9 mouse cellular contexts compared by ENCODE assay signal in genomic region chr17:47922579-47922978, GRCm38 (mm10). TPM values are rescaled to one million over a fixed set of nuclear protein-coding genes. Genes with fewer than 3 reads are reported as not detected.
A peak's percentile ranks its signal among the peaks of the same experiment; 100 is the strongest.
DNase-seq lines count a peak whose midpoint lies in the region; ATAC-seq and TF ChIP-seq lines count a peak whose summit lies in the region.
"Had no signal": no experiment of that assay in that cellular context is flagged by ENCODE, and none has a peak within 500 bp of the region (broad histone marks: within the 10 kb centered on the region; RNA-seq: fewer than 3 reads in every experiment).

No protein-coding gene starts in this region.

- peak overlapping the region; percentile 84 for H3K9ac ChIP-seq in heart, embryonic 14.5 days (ENCODE audit: low read length)
- H3K9ac ChIP-seq in ES-Bruce4 (ENCODE audit: low read depth, poor library complexity, severe bottlenecking): peak overlapping the region; percentile 98
- peak overlapping the region; percentile 69 for H3K9ac ChIP-seq in forebrain, embryonic 15.5 days (replicated peaks)
- no peak overlapping the region for H3K9ac ChIP-seq in liver, embryonic 15.5 days

- no peaks in the 10 kb centered on the region for H3K27me3 ChIP-seq in heart, embryonic 14.5 days (ENCODE audit: control insufficient read depth, insufficient read depth, low read length)
- no peaks in the 10 kb centered on the region; the same call in 1 of the 2 replicates for H3K27me3 ChIP-seq in ES-Bruce4 (ENCODE audit: control insufficient read depth, insufficient read depth, low read length, poor library complexity, severe bottlenecking)
- H3K27me3 ChIP-seq in forebrain, embryonic 15.5 days: peaks cover 17% of the 10 kb centered on the region; the same call in 1 of the 2 replicates
- H3K27me3 ChIP-seq in liver, embryonic 15.5 days: peaks cover 59% of the 10 kb centered on the region

- no peak for TF ChIP-seq POLR2A in ES-Bruce4 (IDR thresholded peaks at IDR 0.05; ENCODE audit: insufficient read depth, low read length)

- no peak for DNase-seq in heart, adult 11 months
- DNase-seq in frontal cortex, postnatal 25 days (ENCODE audit: low spot score in 2 of 2): no peak
- DNase-seq in frontal cortex, postnatal 10 days (ENCODE audit: low spot score in 2 of 2): no peak
- no peak for DNase-seq in left cerebral cortex, adult 8-10 months (ENCODE audit: low spot score in 2 of 2)

- H3K4me3 ChIP-seq in heart, embryonic 14.5 days (ENCODE audit: control insufficient read depth in 1 of 2, insufficient read depth in 1 of 2, low read depth in 1 of 2, low read length in 2 of 2): peak overlapping the region; percentile 67 to 89
- H3K4me3 ChIP-seq in ES-Bruce4 (ENCODE audit: low read depth, low read length): peak overlapping the region; percentile 81
- peak overlapping the region; percentile 76 for H3K4me3 ChIP-seq in forebrain, embryonic 15.5 days
- peak overlapping the region; percentile 74 for H3K4me3 ChIP-seq in liver, embryonic 15.5 days (replicated peaks)

- peak overlapping the region; percentile 79 for H3K4me2 ChIP-seq in heart, embryonic 14.5 days (ENCODE audit: low read length)
- peak overlapping the region; percentile 79 for H3K4me2 ChIP-seq in forebrain, embryonic 15.5 days (replicated peaks)
- H3K4me2 ChIP-seq in liver, embryonic 15.5 days: peak overlapping the region; percentile 90

- TF ChIP-seq EP300 in ES-Bruce4 (IDR thresholded peaks at IDR 0.05; ENCODE audit: insufficient read depth, low read depth, low read length): no peak

- 2% methylated on average over 24 of the region's 24 CpGs for WGBS in heart, embryonic 14.5 days
- under 1% methylated on average over 24 of the region's 24 CpGs for WGBS in forebrain, embryonic 15.5 days
- 2% methylated on average over 24 of the region's 24 CpGs for WGBS in liver, embryonic 15.5 days (ENCODE audit: insufficient replicate concordance)

- no peak for ATAC-seq in heart, embryonic 14.5 days (ENCODE audit: insufficient number of reproducible peaks, insufficient read depth, low FRiP score, low read depth)
- ATAC-seq in forebrain, embryonic 15.5 days (replicated peaks): no peak
- ATAC-seq in liver, embryonic 15.5 days (ENCODE audit: insufficient read depth): no peak

- peaks cover 19 to 21% of the 10 kb centered on the region in 2 experiments for H3K4me1 ChIP-seq in heart, embryonic 14.5 days (ENCODE audit: control insufficient read depth in 2 of 2, insufficient read depth in 2 of 2, low read length in 2 of 2)
- peaks cover 13% of the 10 kb centered on the region for H3K4me1 ChIP-seq in ES-Bruce4 (ENCODE audit: control insufficient read depth, insufficient read depth, low read length)
- H3K4me1 ChIP-seq in forebrain, embryonic 15.5 days: peaks cover 67% of the 10 kb centered on the region
- peaks cover 47% of the 10 kb centered on the region for H3K4me1 ChIP-seq in liver, embryonic 15.5 days (replicated peaks)

- no peak for TF ChIP-seq CTCF in ES-Bruce4 (IDR thresholded peaks at IDR 0.05; ENCODE audit: low read depth, low read length)

- no peak overlapping the region for H3K27ac ChIP-seq in heart, embryonic 14.5 days (replicated peaks in 1 of 2; ENCODE audit: control insufficient read depth in 1 of 2, insufficient read depth in 1 of 2, low read depth in 2 of 2, low read length in 2 of 2)
- H3K27ac ChIP-seq in ES-Bruce4 (ENCODE audit: insufficient read depth, low read length): no peak overlapping the region
- H3K27ac ChIP-seq in forebrain, embryonic 15.5 days (replicated peaks): no peak overlapping the region
- no peak overlapping the region for H3K27ac ChIP-seq in liver, embryonic 15.5 days (replicated peaks)
- H3K27ac ChIP-seq: macrophage had no signal

- H3K36me3 ChIP-seq in heart, embryonic 14.5 days (ENCODE audit: control insufficient read depth, insufficient read depth, low read length): peaks cover 9% of the 10 kb centered on the region; the same call in 1 of the 2 replicates
- no peaks in the 10 kb centered on the region for H3K36me3 ChIP-seq in ES-Bruce4 (ENCODE audit: control insufficient read depth, insufficient read depth, low read length, poor library complexity, severe bottlenecking)
- H3K36me3 ChIP-seq in forebrain, embryonic 15.5 days: no peaks in the 10 kb centered on the region
- H3K36me3 ChIP-seq in liver, embryonic 15.5 days (replicated peaks): no peaks in the 10 kb centered on the region

- H3K9me3 ChIP-seq in heart, embryonic 14.5 days (ENCODE audit: control insufficient read depth, low read length): no peaks in the 10 kb centered on the region
- no peaks in the 10 kb centered on the region for H3K9me3 ChIP-seq in ES-Bruce4 (replicated peaks; ENCODE audit: control insufficient read depth, insufficient read depth, low read length, poor library complexity, severe bottlenecking)
- H3K9me3 ChIP-seq in forebrain, embryonic 15.5 days: no peaks in the 10 kb centered on the region
- no peaks in the 10 kb centered on the region for H3K9me3 ChIP-seq in liver, embryonic 15.5 days (replicated peaks)

RNA-seq across cellular contexts. Expression of gene Foxp4, which starts 1.9 kb away (rescaled TPM):
- polyA plus RNA-seq in heart, embryonic 14.5 days (2014; fragmentation: Nextera tagmentation; extraction: Ambion mirVana): 10.8 and 13.6 TPM in 2 replicates
- 44.2 and 52.3 TPM in 2 replicates for polyA plus RNA-seq in ES-Bruce4 (2011; ENCODE audit: insufficient read depth, insufficient read length, low read depth, missing spikeins)
- 33.2 and 37.3 TPM in 2 replicates for polyA plus RNA-seq in forebrain, embryonic 15.5 days (2015; fragmentation: Nextera tagmentation; extraction: Ambion mirVana)
- polyA plus RNA-seq in liver, embryonic 15.5 days (2015; fragmentation: Nextera tagmentation; extraction: Ambion mirVana): 4.6 and 4.8 TPM in 2 replicates
- 10 to 100 TPM; 39.9 to 63.6 (median 49.6) TPM for total RNA-seq in left cerebral cortex, adult 8-10 months (2022)
